Mouse (Mus musculus) kidney, adult 2 months (tissue): ENCODE results near the gene Nwd1.

ENCODE experiments used
- CTCF ChIP-seq: fragments of 200-500 bp; conservative IDR thresholded peaks from 2 replicates; pipeline ENCODE4 v1.5.1; 2011; ENCODE audit warnings: low read depth, mild to moderate bottlenecking, control low read depth, low read length, moderate library complexity, mixed read lengths; ENCODE audit not compliant: insufficient read depth, insufficient read length
- POLR2A ChIP-seq: fragments of 200-500 bp; IDR thresholded peaks from one replicate; pipeline ENCODE4 v1.6.1; 2011; ENCODE audit warnings: low read depth, low read length, control low read depth

GRCm38 (mm10) chr8:72757426-72758195, 111.1 kb downstream of the Nwd1 start:
- TF ChIP-seq POLR2A (no peak), CTCF (no peak)
